Mouse (Mus musculus): Measurements from ENCODE around the gene Hist1h4f. TPM values are rescaled to one million over a fixed set of nuclear protein-coding genes. Genes with fewer than 3 reads are reported as not detected.
"Not testable (repeated sequence)": the region's sequence is repeated elsewhere in the genome, so short reads cannot be mapped to it uniquely, and the experiment has no call there.

Gene Hist1h4f
- polyA plus RNA-seq (2012; ENCODE audit: insufficient read depth, insufficient read length, missing spikeins): 4.7 TPM in 1 of 2 replicates, not detected in the other

GRCm38 (mm10) chr13:23551146-23551834, at the start of gene Hist1h4f:
Gene Hist1h4f, minus strand, starts transcription at chr13:23551648.
- peaks cover 11% of the 10 kb centered on the region for H3K4me1 ChIP-seq (ENCODE audit: control insufficient read depth, insufficient read depth, low read length)
- peak; percentile 87 for TF ChIP-seq POLR2A (IDR thresholded peaks at IDR 0.05; ENCODE audit: borderline replicate concordance, low read depth, low read length)
- peak within 1 kb of the TSS; percentile 77 for H3K27ac ChIP-seq (ENCODE audit: insufficient read depth, low read depth, low read length)
- peak within 1 kb of the TSS; percentile 58 for H3K4me3 ChIP-seq (ENCODE audit: insufficient read depth, low read length)

- H3K4me1 ChIP-seq (ENCODE audit: control insufficient read depth, insufficient read depth, low read length): peaks cover 4% of the 10 kb centered on the region
- no peak for TF ChIP-seq POLR2A (IDR thresholded peaks at IDR 0.05; ENCODE audit: borderline replicate concordance, low read depth, low read length)
- peak; percentile 51; the same call in 1 of the 2 replicates for TF ChIP-seq CTCF (IDR thresholded peaks at IDR 0.05; ENCODE audit: low read depth, low read length)
- H3K27ac ChIP-seq (ENCODE audit: insufficient read depth, low read depth, low read length): no peak overlapping the region
- H3K4me3 ChIP-seq (ENCODE audit: insufficient read depth, low read length): no peak overlapping the region
Measured at GRCm38 (mm10) chr13:23597957-23598356, 46.5 kb upstream of the Hist1h4f start.

GRCm38 (mm10) chr13:23595622-23596372, 44.3 kb upstream of the Hist1h4f start:
- H3K27ac ChIP-seq (ENCODE audit: insufficient read depth, low read depth, low read length): no peak overlapping the region
- H3K4me3 ChIP-seq (ENCODE audit: insufficient read depth, low read length): no peak overlapping the region
- TF ChIP-seq CTCF (IDR thresholded peaks at IDR 0.05; ENCODE audit: low read depth, low read length) (no peak), POLR2A (IDR thresholded peaks at IDR 0.05; ENCODE audit: borderline replicate concordance, low read depth, low read length) (no peak)
- H3K4me1 ChIP-seq (ENCODE audit: control insufficient read depth, insufficient read depth, low read length): peaks cover 6% of the 10 kb centered on the region

GRCm38 (mm10) chr13:23595185-23595584, 43.7 kb upstream of the Hist1h4f start:
- no peak overlapping the region for H3K27ac ChIP-seq (ENCODE audit: insufficient read depth, low read depth, low read length)

GRCm38 (mm10) chr13:23593051-23593770, 41.8 kb upstream of the Hist1h4f start:
- TF ChIP-seq CTCF (IDR thresholded peaks at IDR 0.05; ENCODE audit: low read depth, low read length) (no peak), POLR2A (IDR thresholded peaks at IDR 0.05; ENCODE audit: borderline replicate concordance, low read depth, low read length) (no peak)
- H3K4me3 ChIP-seq (ENCODE audit: insufficient read depth, low read length): no peak overlapping the region
- peaks cover 12% of the 10 kb centered on the region for H3K4me1 ChIP-seq (ENCODE audit: control insufficient read depth, insufficient read depth, low read length)
- H3K27ac ChIP-seq (ENCODE audit: insufficient read depth, low read depth, low read length): no peak overlapping the region

More at GRCm38 (mm10) chr13:23595185-23595584, 43.7 kb upstream of the Hist1h4f start:
- no peak for TF ChIP-seq POLR2A (IDR thresholded peaks at IDR 0.05; ENCODE audit: borderline replicate concordance, low read depth, low read length)
- TF ChIP-seq CTCF (IDR thresholded peaks at IDR 0.05; ENCODE audit: low read depth, low read length): no peak
- H3K4me1 ChIP-seq (ENCODE audit: control insufficient read depth, insufficient read depth, low read length): peaks cover 6% of the 10 kb centered on the region
- no peak overlapping the region for H3K4me3 ChIP-seq (ENCODE audit: insufficient read depth, low read length)

DNA sequence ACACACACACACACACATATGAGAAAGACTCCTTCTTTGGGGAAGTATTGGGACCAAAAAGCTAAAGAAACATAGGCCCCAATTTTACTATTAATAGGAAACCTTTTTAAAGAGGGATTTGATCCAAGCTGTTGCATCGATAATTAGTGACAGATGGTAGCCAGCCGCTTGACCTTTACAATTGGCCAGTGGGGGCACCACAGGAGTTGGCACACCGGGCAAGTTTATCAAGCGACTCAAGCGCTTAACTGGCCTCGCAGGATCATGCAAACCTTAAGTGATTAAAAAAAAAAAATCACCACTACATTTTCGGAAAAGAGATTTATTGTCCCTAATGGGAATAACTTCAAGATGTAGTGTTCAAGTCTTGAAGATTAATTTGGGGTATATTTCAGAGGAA, 41.2 kb upstream of the Hist1h4f start:
- TF ChIP-seq POLR2A (IDR thresholded peaks at IDR 0.05; ENCODE audit: borderline replicate concordance, low read depth, low read length) (no peak), CTCF (IDR thresholded peaks at IDR 0.05; ENCODE audit: low read depth, low read length) (no peak)
- Histone ChIP-seq H3K4me1 (ENCODE audit: control insufficient read depth, insufficient read depth, low read length) (peaks cover 12% of the 10 kb centered on the region), H3K4me3 (ENCODE audit: insufficient read depth, low read length) (no peak overlapping the region), H3K27ac (ENCODE audit: insufficient read depth, low read depth, low read length) (no peak overlapping the region)

DNA sequence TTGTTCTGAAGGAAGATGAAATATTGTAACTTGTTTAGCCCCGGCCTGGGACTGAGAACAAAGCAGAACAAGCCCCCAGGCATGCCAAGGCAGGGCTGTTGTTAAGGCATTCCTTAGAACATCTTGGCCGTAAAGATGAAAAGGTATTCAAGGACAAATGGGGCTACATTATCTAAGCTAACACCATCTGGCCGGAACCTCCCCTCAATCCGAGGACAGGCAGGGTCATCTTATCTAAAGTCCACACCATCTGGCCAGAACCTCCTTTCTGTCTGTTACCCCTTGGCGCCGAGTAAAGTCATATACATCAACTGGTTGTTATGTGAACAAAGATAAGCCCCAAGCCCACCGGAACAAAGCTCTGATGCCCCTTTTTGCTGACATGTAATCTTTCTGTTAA, 40.4 kb upstream of the Hist1h4f start:
- peaks cover 14% of the 10 kb centered on the region for H3K4me1 ChIP-seq (ENCODE audit: control insufficient read depth, insufficient read depth, low read length)
- not testable (repeated sequence) for H3K27ac ChIP-seq (ENCODE audit: insufficient read depth, low read depth, low read length); H3K4me3 ChIP-seq (ENCODE audit: insufficient read depth, low read length)

DNA sequence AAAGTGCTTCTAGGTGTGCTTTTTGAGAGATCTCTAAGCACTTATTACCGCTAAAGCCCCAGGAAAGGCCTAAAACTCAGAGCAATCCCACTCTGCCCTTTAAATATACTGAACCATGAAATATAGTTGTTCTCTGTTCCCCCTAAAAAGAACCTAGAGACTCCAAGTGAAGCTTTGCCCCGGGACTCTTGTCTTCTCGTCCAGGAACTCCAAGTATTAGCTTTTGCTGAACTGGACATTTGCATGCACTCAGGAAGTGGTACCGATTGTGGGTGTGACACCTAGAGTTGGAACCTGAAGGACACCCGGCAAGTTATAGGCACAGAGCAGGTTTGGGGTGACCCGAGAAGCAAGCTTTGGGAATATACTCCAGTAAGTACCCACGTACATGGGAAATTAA, 39.8 kb upstream of the Hist1h4f start:
- Histone ChIP-seq H3K4me1 (ENCODE audit: control insufficient read depth, insufficient read depth, low read length) (peaks cover 15% of the 10 kb centered on the region), H3K4me3 (ENCODE audit: insufficient read depth, low read length) (no peak overlapping the region)
- no peak for TF ChIP-seq CTCF (IDR thresholded peaks at IDR 0.05; ENCODE audit: low read depth, low read length)
- TF ChIP-seq POLR2A (IDR thresholded peaks at IDR 0.05; ENCODE audit: borderline replicate concordance, low read depth, low read length): no peak

GRCm38 (mm10) chr13:23586940-23587225, 35.4 kb upstream of the Hist1h4f start:
- Histone ChIP-seq H3K4me3 (ENCODE audit: insufficient read depth, low read length) (peak overlapping the region; percentile 59), H3K27ac (ENCODE audit: insufficient read depth, low read depth, low read length) (peak overlapping the region; percentile 93), H3K4me1 (ENCODE audit: control insufficient read depth, insufficient read depth, low read length) (peaks cover 25% of the 10 kb centered on the region)
- TF ChIP-seq CTCF (IDR thresholded peaks at IDR 0.05; ENCODE audit: low read depth, low read length) (no peak), POLR2A (IDR thresholded peaks at IDR 0.05; ENCODE audit: borderline replicate concordance, low read depth, low read length) (no peak)

More for the DNA sequence above, 39.8 kb upstream of the Hist1h4f start:
- no peak overlapping the region for H3K27ac ChIP-seq (ENCODE audit: insufficient read depth, low read depth, low read length)

Data from bone marrow macrophage, adult 2 months (primary cell).